Mouse (Mus musculus) hindbrain, postnatal 0 days (tissue): Measurements from ENCODE around the gene Mapkapk5. TPM values are rescaled to one million over a fixed set of nuclear protein-coding genes. Genes with fewer than 3 reads are reported as not detected.

ENCODE experiments used
- ATAC-seq: fragments of 200-750 bp; cut with Nextera tagmentation; 2 replicates; pipeline ENCODE4 v1.8.0; 2017; ENCODE audit warnings: mild to moderate bottlenecking, moderate TSS enrichment, moderate library complexity
- DNase-seq: peaks from one replicate; pipeline ENCODE4 v3.0.0-alpha.2; 2015; ENCODE audit warnings: low spot score
- H3K27ac ChIP-seq: fragments of 300-500 bp; sonication (generic); 2 replicates; pipeline ENCODE4 v1.5.1; 2014; ENCODE audit warnings: mild to moderate bottlenecking
- H3K27me3 ChIP-seq: fragments of 300-500 bp; sonication (generic); 2 replicates; pipeline ENCODE4 v1.6.1; 2014; ENCODE audit warnings: low read length, mixed read lengths; ENCODE audit not compliant: insufficient read depth
- H3K36me3 ChIP-seq: fragments of 300-500 bp; sonication (generic); 2 replicates; pipeline ENCODE4 v1.6.1; 2014; ENCODE audit warnings: low read length, mixed read lengths; ENCODE audit not compliant: insufficient read depth
- H3K4me1 ChIP-seq: fragments of 300-500 bp; sonication (generic); 2 replicates; pipeline ENCODE4 v1.6.1; 2014; ENCODE audit warnings: antibody characterized with exemption, low read length, mixed read lengths; ENCODE audit not compliant: insufficient read depth
- H3K4me2 ChIP-seq: fragments of 300-500 bp; sonication (generic); 2 replicates; pipeline ENCODE4 v1.6.1; 2014; ENCODE audit warnings: low read depth, mild to moderate bottlenecking, low read length, moderate library complexity, mixed read lengths
- H3K4me3 ChIP-seq: fragments of 300-500 bp; sonication (generic); 2 replicates; pipeline ENCODE4 v1.5.1; 2014; ENCODE audit warnings: low read length
- H3K9ac ChIP-seq: fragments of 300-500 bp; sonication (generic); replicated peaks from 2 replicates; pipeline ENCODE4 v1.6.1; 2014; ENCODE audit warnings: mild to moderate bottlenecking, low read length, moderate library complexity, mixed read lengths
- H3K9me3 ChIP-seq: fragments of 300-500 bp; sonication (generic); 2 replicates; pipeline ENCODE4 v1.6.1; 2016; ENCODE audit warnings: low read length, mixed read lengths
- CTCF ChIP-seq: IDR thresholded peaks from 2 replicates; pipeline ENCODE4 v1.5.1; 2016; ENCODE audit warnings: antibody characterized with exemption, control low read depth, low read depth
- WGBS: fragments of 180-500 bp; shearing (Covaris S2); extraction: QIAGEN DNeasy Blood & Tissue Kit; methylation state at CpG from one replicate; pipeline ENCODE4 v1.1.7; 2014; 5-methylcytosine and 5-hydroxymethylcytosine counted together
- polyA plus RNA-seq: library from polyadenylated mRNA; unstranded; fragments of >200 nt; fragmentation: Nextera tagmentation; extraction: Ambion mirVana; gene quantifications from 2 replicates; pipeline ENCODE4 v1.2.1, GENCODE M21; 2015
- total RNA-seq: library from RNA; depleted of rRNA; stranded (reverse); fragments of >200 nt; gene quantifications from 2 replicates; pipeline ENCODE4 v1.2.3, GENCODE M21; 2014

Gene Mapkapk5
- total and polyA plus RNA-seq, 2 experiments from 2014 or later, result 46.1 to 51.0 TPM

- H3K9ac ChIP-seq, result no peak overlapping the region
- peaks cover 6% of the 10 kb centered on the region; the same call in 1 of the 2 replicates for H3K4me1 ChIP-seq
- no peaks in the 10 kb centered on the region for H3K36me3 ChIP-seq
- H3K27me3 ChIP-seq, result no peaks in the 10 kb centered on the region
- WGBS, result 60% methylated on average over 11 of the region's 11 CpGs
- H3K4me3 ChIP-seq, result no peak overlapping the region
- TF ChIP-seq CTCF, result no peak
- no peak for DNase-seq
- ATAC-seq, result no peak
- H3K9me3 ChIP-seq, result no peaks in the 10 kb centered on the region
- H3K4me2 ChIP-seq, result peak overlapping the region; percentile 94; the same call in 1 of the 2 replicates
- H3K27ac ChIP-seq, result 0 out of 2 replicates have a peak overlapping the region, but pooled peaks have one; percentile 26
These were observed 45.8 kb upstream of the Mapkapk5 start for GRCm38 (mm10) chr5:121591417-121592063.

- WGBS, result 86% methylated on average over 6 of the region's 6 CpGs
These were observed 44.2 kb upstream of the Mapkapk5 start for GRCm38 (mm10) chr5:121589928-121590327.

GRCm38 (mm10) chr5:121586400-121587039, 40.8 kb upstream of the Mapkapk5 start:
- ATAC-seq (no peak), DNase-seq (no peak)
- Histone ChIP-seq H3K4me2 (no peak overlapping the region), H3K27ac (no peak overlapping the region), H3K36me3 (no peaks in the 10 kb centered on the region), H3K4me3 (no peak overlapping the region), H3K27me3 (no peaks in the 10 kb centered on the region), H3K9me3 (no peaks in the 10 kb centered on the region), H3K4me1 (no peaks in the 10 kb centered on the region), H3K9ac (no peak overlapping the region)
- TF ChIP-seq CTCF, result no peak
- 74% methylated on average over 6 of the region's 6 CpGs for WGBS

More at GRCm38 (mm10) chr5:121589928-121590327, 44.2 kb upstream of the Mapkapk5 start:
- no peak for ATAC-seq
- Histone ChIP-seq H3K4me1 (peaks cover 6% of the 10 kb centered on the region; the same call in 1 of the 2 replicates), H3K4me2 (no peak overlapping the region), H3K27ac (no peak overlapping the region), H3K9me3 (no peaks in the 10 kb centered on the region), H3K9ac (no peak overlapping the region), H3K4me3 (no peak overlapping the region), H3K27me3 (no peaks in the 10 kb centered on the region), H3K36me3 (no peaks in the 10 kb centered on the region)
- DNase-seq, result no peak
- TF ChIP-seq CTCF, result no peak

- Histone ChIP-seq H3K4me3 (no peak overlapping the region), H3K27ac (no peak overlapping the region), H3K4me2 (no peak overlapping the region), H3K27me3 (no peaks in the 10 kb centered on the region), H3K4me1 (no peaks in the 10 kb centered on the region), H3K9me3 (no peaks in the 10 kb centered on the region), H3K36me3 (no peaks in the 10 kb centered on the region), H3K9ac (no peak overlapping the region)
- ATAC-seq (no peak), DNase-seq (no peak)
- no peak for TF ChIP-seq CTCF
- 85% methylated on average over 5 of the region's 5 CpGs for WGBS
These were observed 40.0 kb upstream of the Mapkapk5 start for GRCm38 (mm10) chr5:121585699-121586098.

GRCm38 (mm10) chr5:121585005-121585404, 39.3 kb upstream of the Mapkapk5 start:
- Histone ChIP-seq H3K9me3 (no peaks in the 10 kb centered on the region), H3K4me2 (no peak overlapping the region), H3K27me3 (no peaks in the 10 kb centered on the region), H3K4me1 (no peaks in the 10 kb centered on the region), H3K27ac (no peak overlapping the region), H3K36me3 (no peaks in the 10 kb centered on the region; the same call in 1 of the 2 replicates), H3K9ac (no peak overlapping the region), H3K4me3 (no peak overlapping the region)
- TF ChIP-seq CTCF, result no peak
- DNase-seq (no peak), ATAC-seq (no peak)
- WGBS, result 97% methylated on average over 10 of the region's 10 CpGs

GRCm38 (mm10) chr5:121583765-121584501, 38.2 kb upstream of the Mapkapk5 start:
- Histone ChIP-seq H3K9ac (no peak overlapping the region), H3K9me3 (no peaks in the 10 kb centered on the region), H3K36me3 (peaks cover 8% of the 10 kb centered on the region; the same call in 1 of the 2 replicates), H3K27me3 (no peaks in the 10 kb centered on the region), H3K27ac (peak overlapping the region; percentile 26; the same call in 1 of the 2 replicates), H3K4me1 (no peaks in the 10 kb centered on the region), H3K4me2 (no peak overlapping the region), H3K4me3 (no peak overlapping the region)
- ATAC-seq (peak; percentile 70), DNase-seq (peak; percentile 78)
- peak; percentile 75 for TF ChIP-seq CTCF
- 52% methylated on average over 12 of the region's 12 CpGs for WGBS
